Mouse (Mus musculus) hindlimb bud, embryonic 11.5 days (tissue): ENCODE data around the gene Crot.
"Not testable (repeated sequence)": the region's sequence is repeated elsewhere in the genome, so short reads cannot be mapped to it uniquely, and the experiment has no call there.

Source experiments
- DNase-seq: peaks from one replicate; pipeline ENCODE4 v3.0.0-alpha.2; 2012; ENCODE audit warnings: low read depth, low spot score; ENCODE audit errors: extremely low spot score

Gene Crot

GRCm38 (mm10) chr5:8996686-8997512 lies at the start of gene Crot:
Gene Crot, minus strand, starts transcription at chr5:8997324.
- DNase-seq, result peak; percentile 73

- no peak for DNase-seq
Observed at GRCm38 (mm10) chr5:9045904-9046303, 48.8 kb upstream of the Crot start.

- DNase-seq, result no peak
Observed at GRCm38 (mm10) chr5:9044821-9045220, 47.7 kb upstream of the Crot start.

- DNase-seq, result no peak
Observed at GRCm38 (mm10) chr5:9043582-9044267, 46.6 kb upstream of the Crot start.

GRCm38 (mm10) chr5:9042721-9043416 lies 45.7 kb upstream of the Crot start:
- DNase-seq, result no peak

GRCm38 (mm10) chr5:9040665-9041215 lies 43.6 kb upstream of the Crot start:
- no peak for DNase-seq

- no peak for DNase-seq
Observed at GRCm38 (mm10) chr5:9039978-9040377, 42.9 kb upstream of the Crot start.

- no peak for DNase-seq
Observed at GRCm38 (mm10) chr5:9037292-9037691, 40.2 kb upstream of the Crot start.

- DNase-seq, result no peak
Observed at GRCm38 (mm10) chr5:9035457-9035856, 38.3 kb upstream of the Crot start.

GRCm38 (mm10) chr5:9034535-9034934 lies 37.4 kb upstream of the Crot start:
- no peak for DNase-seq

GRCm38 (mm10) chr5:9033843-9034242 lies 36.7 kb upstream of the Crot start:
- no peak for DNase-seq

- DNase-seq, result no peak
Observed at GRCm38 (mm10) chr5:9032641-9033040, 35.5 kb upstream of the Crot start.

GRCm38 (mm10) chr5:9032101-9032590 lies 35.0 kb upstream of the Crot start:
- DNase-seq, result no peak

GRCm38 (mm10) chr5:9028266-9028841 lies 31.2 kb upstream of the Crot start:
- no peak for DNase-seq

GRCm38 (mm10) chr5:9015352-9015751 lies 18.2 kb upstream of the Crot start:
- no peak for DNase-seq

- no peak for DNase-seq
Observed at GRCm38 (mm10) chr5:9014774-9015173, 17.6 kb upstream of the Crot start.

GRCm38 (mm10) chr5:9011374-9011773 lies 14.2 kb upstream of the Crot start:
- no peak for DNase-seq

GRCm38 (mm10) chr5:9010166-9010565 lies 13.0 kb upstream of the Crot start:
- DNase-seq, result no peak

GRCm38 (mm10) chr5:9006585-9006984 lies 9.5 kb upstream of the Crot start:
- DNase-seq, result not testable (repeated sequence)

- not testable (repeated sequence) for DNase-seq
Observed at GRCm38 (mm10) chr5:9000006-9000405, 2.9 kb upstream of the Crot start.

- DNase-seq, result no peak
Observed at GRCm38 (mm10) chr5:8999108-8999507, 2.0 kb upstream of the Crot start.
